Mouse (Mus musculus) liver, embryonic 14.5 days (tissue): Measurements from ENCODE around the gene Pik3r1.

Source experiments
- CTCF ChIP-seq: IDR thresholded peaks from 2 replicates; pipeline ENCODE4 v1.5.1; 2016; ENCODE audit warnings: antibody characterized with exemption, low read depth, control low read depth
- EP300 ChIP-seq: IDR thresholded peaks from 2 replicates; pipeline ENCODE4 v1.6.1; 2016; ENCODE audit warnings: antibody characterized with exemption, low read depth

GRCm38 (mm10) chr13:101664010-101664409, 104.0 kb downstream of the Pik3r1 start:
- no peak for TF ChIP-seq EP300
- TF ChIP-seq CTCF: no peak
